Mouse (Mus musculus): ENCODE measurements at regions not wholly inside any gene's neighbourhood (a gene's known extent, or its start where the extent isn't known, plus 50 kb on each side); places are given as distances from the start of the nearest gene placed in this dataset.
"Not testable (repeated sequence)": the region's sequence is repeated elsewhere in the genome, so short reads cannot be mapped to it uniquely, and the experiment has no call there.

GRCm38 (mm10) chr12:113241373-113242193 is 55.9 kb downstream of the Tmem121 start:
- 73% methylated on average over 7 of the region's 7 CpGs for WGBS
- TF ChIP-seq POLR2A (IDR thresholded peaks at IDR 0.05; ENCODE audit: borderline replicate concordance, extremely low read depth, low read depth, low read length) (no peak), CTCF (IDR thresholded peaks at IDR 0.05; ENCODE audit: insufficient read depth, low read length) (no peak)
- Histone ChIP-seq H3K4me1 (ENCODE audit: control insufficient read depth, insufficient read depth, low read length) (no peaks in the 10 kb centered on the region), H3K4me3 (replicated peaks; ENCODE audit: extremely low read depth, low read depth, low read length) (no peak overlapping the region)
- no peak for DNase-seq

- 71% methylated on average over 3 of the region's 3 CpGs for WGBS
- no peak for DNase-seq
- TF ChIP-seq CTCF (IDR thresholded peaks at IDR 0.05; ENCODE audit: insufficient read depth, low read length), result no peak
- TF ChIP-seq POLR2A (IDR thresholded peaks at IDR 0.05; ENCODE audit: borderline replicate concordance, extremely low read depth, low read depth, low read length), result no peak
- Histone ChIP-seq H3K4me1 (ENCODE audit: control insufficient read depth, insufficient read depth, low read length) (no peaks in the 10 kb centered on the region), H3K4me3 (replicated peaks; ENCODE audit: extremely low read depth, low read depth, low read length) (no peak overlapping the region)
Observed at GRCm38 (mm10) chr12:113242194-113242510, 56.4 kb downstream of the Tmem121 start.

DNA sequence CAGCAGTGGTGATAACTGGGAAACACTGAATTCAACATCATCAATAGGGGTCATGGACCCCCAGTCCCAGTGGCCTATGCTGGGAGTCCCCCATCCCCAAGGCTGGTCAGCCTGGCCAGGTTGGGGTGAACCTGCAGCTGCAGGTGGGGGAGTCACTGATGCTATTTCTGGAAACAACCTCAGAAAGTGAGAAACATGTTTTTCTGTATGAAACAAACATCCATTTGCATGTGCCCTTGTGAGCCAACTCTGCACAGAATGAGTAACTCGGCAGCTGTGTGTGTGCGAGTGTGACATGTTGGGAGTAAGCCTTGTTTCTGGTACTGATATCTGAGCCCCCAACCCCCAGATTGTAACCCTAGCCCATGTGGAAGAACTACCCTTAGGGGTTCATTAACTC is 59.0 kb downstream of the Tmem121 start:
- no peak overlapping the region for H3K4me3 ChIP-seq (replicated peaks; ENCODE audit: extremely low read depth, low read depth, low read length)
- no peak for DNase-seq
- 81% methylated on average over 2 of the region's 2 CpGs for WGBS
- no peak for TF ChIP-seq CTCF (IDR thresholded peaks at IDR 0.05; ENCODE audit: insufficient read depth, low read length)
- H3K4me1 ChIP-seq (ENCODE audit: control insufficient read depth, insufficient read depth, low read length), result no peaks in the 10 kb centered on the region

- 67% methylated on average over 1 of the region's 2 CpGs for WGBS
- not testable (repeated sequence) for H3K4me1 ChIP-seq (ENCODE audit: control insufficient read depth, insufficient read depth, low read length); H3K4me3 ChIP-seq (replicated peaks; ENCODE audit: extremely low read depth, low read depth, low read length); DNase-seq
Observed at GRCm38 (mm10) chr12:113253446-113254424, 68.0 kb downstream of the Tmem121 start.

- 96% methylated on average over 3 of the region's 3 CpGs for WGBS
- TF ChIP-seq CTCF (IDR thresholded peaks at IDR 0.05; ENCODE audit: insufficient read depth, low read length), result no peak
- no peak for DNase-seq
- H3K4me1 ChIP-seq (ENCODE audit: control insufficient read depth, insufficient read depth, low read length), result no peaks in the 10 kb centered on the region
- no peak overlapping the region for H3K4me3 ChIP-seq (replicated peaks; ENCODE audit: extremely low read depth, low read depth, low read length)
Observed at GRCm38 (mm10) chr12:113255331-113255730, 69.6 kb downstream of the Tmem121 start.

DNA sequence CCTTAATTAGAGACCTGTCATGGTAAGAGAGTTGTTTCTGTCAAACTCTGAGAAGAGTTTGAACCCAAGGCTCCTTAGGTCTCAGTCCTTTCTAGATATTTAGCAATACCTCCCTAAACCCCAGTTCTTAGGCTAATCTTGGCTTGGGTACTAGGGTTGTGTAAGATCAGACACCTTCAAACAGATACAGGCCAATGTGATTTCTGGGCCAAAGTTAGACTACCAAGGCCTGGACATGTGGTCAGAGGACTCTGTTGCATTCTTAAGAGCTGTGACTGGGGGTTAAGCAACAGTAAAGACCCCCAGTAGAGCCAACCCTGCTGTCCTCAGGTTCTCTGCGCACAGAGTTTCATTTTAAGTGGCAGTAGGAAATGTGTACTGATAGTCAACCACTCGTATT is 70.9 kb downstream of the Tmem121 start:
- WGBS, result 72% methylated on average over 2 of the region's 2 CpGs
- no peak for DNase-seq
- TF ChIP-seq POLR2A (IDR thresholded peaks at IDR 0.05; ENCODE audit: borderline replicate concordance, extremely low read depth, low read depth, low read length) (no peak), CTCF (IDR thresholded peaks at IDR 0.05; ENCODE audit: insufficient read depth, low read length) (no peak)
- H3K4me3 ChIP-seq (replicated peaks; ENCODE audit: extremely low read depth, low read depth, low read length), result no peak overlapping the region
- no peaks in the 10 kb centered on the region for H3K4me1 ChIP-seq (ENCODE audit: control insufficient read depth, insufficient read depth, low read length)

DNA sequence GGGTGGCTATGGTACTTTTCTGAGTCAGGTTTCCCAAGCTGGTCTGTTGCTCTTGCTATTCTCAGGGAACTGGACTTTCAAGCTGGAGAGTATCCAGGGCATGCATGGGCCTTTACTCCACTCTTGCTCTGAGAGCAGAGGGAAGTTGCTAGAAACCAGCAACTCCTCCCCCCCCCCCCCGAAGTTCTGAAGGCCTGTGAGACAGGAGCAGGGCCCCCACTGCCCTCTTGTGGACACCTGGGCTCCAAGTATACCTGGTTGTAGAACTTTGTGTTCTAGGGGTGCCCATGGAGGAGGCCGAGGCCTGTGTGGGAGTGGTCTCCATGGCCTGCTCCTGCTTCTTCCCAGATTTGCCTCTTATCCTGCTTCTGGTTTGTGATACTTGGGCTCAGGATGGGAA is 71.5 kb downstream of the Tmem121 start:
- Histone ChIP-seq H3K4me1 (ENCODE audit: control insufficient read depth, insufficient read depth, low read length) (no peaks in the 10 kb centered on the region), H3K4me3 (replicated peaks; ENCODE audit: extremely low read depth, low read depth, low read length) (no peak overlapping the region)
- 56% methylated on average over 2 of the region's 2 CpGs for WGBS
- DNase-seq, result no peak
- TF ChIP-seq POLR2A (IDR thresholded peaks at IDR 0.05; ENCODE audit: borderline replicate concordance, extremely low read depth, low read depth, low read length) (no peak), CTCF (IDR thresholded peaks at IDR 0.05; ENCODE audit: insufficient read depth, low read length) (no peak)

DNA sequence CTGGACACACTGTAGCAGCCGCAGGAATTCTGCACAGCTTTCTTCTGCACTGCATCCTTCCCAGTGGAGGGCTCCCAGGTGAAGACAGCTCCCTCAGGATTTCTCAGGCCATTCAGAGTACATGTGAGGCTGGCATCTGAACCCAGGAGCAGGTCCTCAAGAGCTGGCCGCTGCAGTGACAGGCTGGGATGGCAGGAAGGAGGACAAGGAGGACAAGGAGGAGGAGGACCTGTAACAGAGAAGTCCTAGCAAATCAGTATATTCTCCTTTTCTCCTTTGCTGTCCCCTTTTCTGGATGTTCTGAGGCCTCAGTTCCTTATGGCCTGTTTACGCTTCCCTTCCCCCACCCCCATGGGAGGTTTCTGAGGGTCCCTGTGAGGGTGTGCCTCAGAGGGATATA is 73.7 kb downstream of the Tmem121 start:
- DNase-seq, result no peak
- 69% methylated on average over 3 of the region's 3 CpGs for WGBS

DNA sequence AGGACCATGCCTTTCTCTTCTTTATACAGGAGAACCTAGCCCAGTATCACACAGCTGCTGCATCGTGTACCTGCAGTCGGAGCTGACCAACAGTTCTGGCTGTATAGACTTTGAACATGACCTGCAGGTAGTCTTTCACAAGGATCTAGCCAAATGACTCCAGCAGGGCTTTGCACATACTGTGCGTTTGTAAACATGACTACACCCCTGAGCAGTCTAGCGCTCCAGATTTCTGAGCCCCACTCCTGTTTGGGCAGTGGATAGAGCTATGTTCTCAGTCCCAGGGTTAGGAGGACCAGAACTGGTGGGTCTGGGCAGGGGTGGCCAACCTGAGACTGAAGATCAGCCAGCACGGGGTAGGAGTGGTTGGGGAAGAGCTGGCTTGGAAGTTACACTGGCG is 74.6 kb downstream of the Tmem121 start:
- Histone ChIP-seq H3K4me1 (ENCODE audit: control insufficient read depth, insufficient read depth, low read length) (no peaks in the 10 kb centered on the region), H3K4me3 (replicated peaks; ENCODE audit: extremely low read depth, low read depth, low read length) (no peak overlapping the region)
- WGBS, result 83% methylated on average over 6 of the region's 6 CpGs
- TF ChIP-seq POLR2A (IDR thresholded peaks at IDR 0.05; ENCODE audit: borderline replicate concordance, extremely low read depth, low read depth, low read length) (no peak), CTCF (IDR thresholded peaks at IDR 0.05; ENCODE audit: insufficient read depth, low read length) (no peak)
- no peak for DNase-seq

More for the DNA sequence above, 73.7 kb downstream of the Tmem121 start:
- no peaks in the 10 kb centered on the region for H3K4me1 ChIP-seq (ENCODE audit: control insufficient read depth, insufficient read depth, low read length)
- H3K4me3 ChIP-seq (replicated peaks; ENCODE audit: extremely low read depth, low read depth, low read length), result no peak overlapping the region
- no peak for TF ChIP-seq POLR2A (IDR thresholded peaks at IDR 0.05; ENCODE audit: borderline replicate concordance, extremely low read depth, low read depth, low read length)
- TF ChIP-seq CTCF (IDR thresholded peaks at IDR 0.05; ENCODE audit: insufficient read depth, low read length), result no peak

DNA sequence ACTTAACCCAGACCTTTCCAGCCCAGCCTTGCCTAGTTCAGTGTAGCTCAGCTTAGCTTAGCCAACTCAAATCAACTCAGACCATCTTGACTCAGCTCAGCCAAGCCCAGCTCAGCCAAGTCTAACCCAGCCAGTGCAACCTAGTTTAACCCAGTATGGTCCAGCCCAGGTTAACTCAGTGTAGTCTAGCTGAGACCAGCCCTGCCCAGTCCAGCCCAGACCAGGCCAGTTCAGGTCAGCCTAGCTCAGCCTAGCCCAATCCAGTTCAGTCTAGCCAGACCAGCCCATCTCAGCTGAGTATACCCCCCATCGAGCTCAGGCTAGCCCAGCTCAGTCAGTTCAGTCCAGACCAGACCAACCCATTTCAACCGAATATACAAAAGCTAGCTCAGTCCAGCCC is 90.2 kb downstream of the Tmem121 start:
- Histone ChIP-seq H3K4me1 (ENCODE audit: control insufficient read depth, insufficient read depth, low read length) (no peaks in the 10 kb centered on the region), H3K4me3 (replicated peaks; ENCODE audit: extremely low read depth, low read depth, low read length) (no peak overlapping the region)
- no peak for DNase-seq
- 68% methylated on average over 2 of the region's 2 CpGs for WGBS
- no peak for TF ChIP-seq CTCF (IDR thresholded peaks at IDR 0.05; ENCODE audit: insufficient read depth, low read length)
- TF ChIP-seq POLR2A (IDR thresholded peaks at IDR 0.05; ENCODE audit: borderline replicate concordance, extremely low read depth, low read depth, low read length), result no peak
